Mouse (Mus musculus) liver, embryonic 16.5 days (tissue): ENCODE data around the gene 1810024B03Rik. TPM values are rescaled to one million over a fixed set of nuclear protein-coding genes. Genes with fewer than 3 reads are reported as not detected.
A peak's percentile ranks its signal among the peaks of the same experiment; 100 is the strongest.
"Not testable (repeated sequence)": the region's sequence is repeated elsewhere in the genome, so short reads cannot be mapped to it uniquely, and the experiment has no call there.

ENCODE experiments used
- ATAC-seq: fragments of 200-750 bp; cut with Nextera tagmentation; 2 replicates; pipeline ENCODE4 v1.8.0; 2017; ENCODE audit warnings: low read depth, mild to moderate bottlenecking, moderate number of reproducible peaks, moderate library complexity
- H3K27ac ChIP-seq: fragments of 300-500 bp; sonication (generic); 2 replicates; pipeline ENCODE4 v1.5.1; 2014; ENCODE audit warnings: mild to moderate bottlenecking, low read length
- H3K27me3 ChIP-seq: fragments of 300-500 bp; sonication (generic); 2 replicates; pipeline ENCODE4 v1.6.1; 2014; ENCODE audit warnings: low read depth, low read length, mixed read lengths; ENCODE audit not compliant: control insufficient read depth, insufficient read depth
- H3K36me3 ChIP-seq: fragments of 300-500 bp; sonication (generic); 2 replicates; pipeline ENCODE4 v1.6.1; 2014; ENCODE audit warnings: mild to moderate bottlenecking; ENCODE audit not compliant: control insufficient read depth, insufficient read depth
- H3K4me1 ChIP-seq: fragments of 300-500 bp; sonication (generic); 2 replicates; pipeline ENCODE4 v1.6.1; 2014; ENCODE audit warnings: low read depth, low read length, mixed read lengths; ENCODE audit not compliant: control insufficient read depth
- H3K4me2 ChIP-seq: fragments of 300-500 bp; sonication (generic); 2 replicates; pipeline ENCODE4 v1.6.1; 2014; ENCODE audit warnings: low read depth, low read length, mixed read lengths
- H3K4me3 ChIP-seq: fragments of 300-500 bp; sonication (generic); 2 replicates; pipeline ENCODE4 v1.5.1; 2014; ENCODE audit warnings: low read depth, mild to moderate bottlenecking, low read length
- H3K9ac ChIP-seq: fragments of 300-500 bp; sonication (generic); 2 replicates; pipeline ENCODE4 v1.6.1; 2014; ENCODE audit warnings: low read depth, low read length
- H3K9me3 ChIP-seq: fragments of 300-500 bp; sonication (generic); replicated peaks from 2 replicates; pipeline ENCODE4 v1.6.1; 2016; ENCODE audit warnings: low read length; ENCODE audit not compliant: control insufficient read depth
- WGBS: fragments of 180-500 bp; shearing (Covaris S2); extraction: QIAGEN DNeasy Blood & Tissue Kit; methylation state at CpG from one replicate; pipeline ENCODE4 v1.1.7; 2014; ENCODE audit not compliant: insufficient replicate concordance; 5-methylcytosine and 5-hydroxymethylcytosine counted together
- polyA plus RNA-seq: library from polyadenylated mRNA; unstranded; fragments of >200 nt; fragmentation: Nextera tagmentation; extraction: Ambion mirVana; gene quantifications from 2 replicates; pipeline ENCODE4 v1.2.1, GENCODE M21; 2015

1810024B03Rik gene
- polyA plus RNA-seq, 1 experiment from 2014 or later = 0.70 TPM

GRCm38 (mm10) chr2:127247592-127248333 lies 39.7 kb upstream of the 1810024B03Rik start, which contains the start of the genes Ciao1 and Tmem127:
Ciao1 (minus strand) TSS chr2:127247816.
Tmem127 (plus strand) TSS chr2:127247908.
- Histone ChIP-seq H3K27me3 (no peaks in the 10 kb centered on the region), H3K4me3 (peak within 1 kb of the TSS; percentile 96), H3K9me3 (no peaks in the 10 kb centered on the region), H3K4me2 (peak within 1 kb of the TSS; percentile 94), H3K36me3 (peaks cover 15% of the 10 kb centered on the region), H3K4me1 (peaks cover 35% of the 10 kb centered on the region), H3K27ac (peak within 1 kb of the TSS; percentile 88), H3K9ac (peak within 1 kb of the TSS; percentile 95)
- ATAC-seq = peak; percentile 98
- 0% methylated on average over 51 of the region's 53 CpGs for WGBS

GRCm38 (mm10) chr2:127240065-127240464 lies 32.0 kb upstream of the 1810024B03Rik start:
- Histone ChIP-seq H3K27me3 (no peaks in the 10 kb centered on the region), H3K9me3 (no peaks in the 10 kb centered on the region), H3K4me3 (no peak overlapping the region), H3K27ac (no peak overlapping the region), H3K4me1 (no peaks in the 10 kb centered on the region), H3K9ac (no peak overlapping the region), H3K4me2 (no peak overlapping the region), H3K36me3 (peaks cover 66% of the 10 kb centered on the region)
- no peak for ATAC-seq
- WGBS = 93% methylated on average over 2 of the region's 2 CpGs

- WGBS = 80% methylated on average over 11 of the region's 11 CpGs
- peaks cover 77% of the 10 kb centered on the region for H3K36me3 ChIP-seq
These were observed 30.0 kb upstream of the 1810024B03Rik start for GRCm38 (mm10) chr2:127237897-127238610.

GRCm38 (mm10) chr2:127225261-127225660 lies 17.2 kb upstream of the 1810024B03Rik start:
- Histone ChIP-seq H3K9ac (no peak overlapping the region), H3K4me3 (no peak overlapping the region), H3K4me2 (no peak overlapping the region), H3K36me3 (peaks cover 80% of the 10 kb centered on the region), H3K27me3 (no peaks in the 10 kb centered on the region), H3K4me1 (no peaks in the 10 kb centered on the region), H3K9me3 (peaks cover 3% of the 10 kb centered on the region; the same call in 1 of the 2 replicates), H3K27ac (no peak overlapping the region)
- WGBS = 98% methylated on average over 3 of the region's 3 CpGs
- no peak for ATAC-seq

More at GRCm38 (mm10) chr2:127237897-127238610, 30.0 kb upstream of the 1810024B03Rik start:
- Histone ChIP-seq H3K27me3 (no peaks in the 10 kb centered on the region), H3K4me2 (no peak overlapping the region), H3K4me1 (no peaks in the 10 kb centered on the region), H3K27ac (no peak overlapping the region), H3K9me3 (no peaks in the 10 kb centered on the region), H3K9ac (no peak overlapping the region), H3K4me3 (no peak overlapping the region)
- no peak for ATAC-seq

- Histone ChIP-seq H3K4me2 (no peak overlapping the region), H3K27ac (no peak overlapping the region), H3K4me1 (no peaks in the 10 kb centered on the region), H3K27me3 (no peaks in the 10 kb centered on the region), H3K4me3 (no peak overlapping the region), H3K9ac (no peak overlapping the region), H3K36me3 (peaks cover 60% of the 10 kb centered on the region), H3K9me3 (no peaks in the 10 kb centered on the region)
- no peak for ATAC-seq
- 87% methylated on average over 5 of the region's 5 CpGs for WGBS
These were observed 9.7 kb upstream of the 1810024B03Rik start for GRCm38 (mm10) chr2:127217746-127218145.

- 81% methylated on average over 11 of the region's 11 CpGs for WGBS
- Histone ChIP-seq H3K27me3 (no peaks in the 10 kb centered on the region), H3K9ac (no peak overlapping the region), H3K4me2 (no peak overlapping the region), H3K4me1 (peaks cover 14% of the 10 kb centered on the region), H3K27ac (no peak overlapping the region), H3K36me3 (peaks cover 32% of the 10 kb centered on the region), H3K9me3 (no peaks in the 10 kb centered on the region), H3K4me3 (no peak overlapping the region)
- no peak for ATAC-seq
These were observed 2.6 kb upstream of the 1810024B03Rik start for GRCm38 (mm10) chr2:127210701-127211100.

- Histone ChIP-seq H3K27ac (peak overlapping the region; percentile 84), H3K9me3 (no peaks in the 10 kb centered on the region), H3K36me3 (peaks cover 18% of the 10 kb centered on the region), H3K27me3 (no peaks in the 10 kb centered on the region), H3K4me2 (peak overlapping the region; percentile 85), H3K4me1 (peaks cover 14% of the 10 kb centered on the region), H3K4me3 (peak overlapping the region; percentile 90), H3K9ac (peak overlapping the region; percentile 90)
- no peak for ATAC-seq
- WGBS = under 1% methylated on average over 17 of the region's 17 CpGs
These were observed 331 bp upstream of the 1810024B03Rik start for GRCm38 (mm10) chr2:127208452-127208769.

- peaks cover 15% of the 10 kb centered on the region for H3K36me3 ChIP-seq
- WGBS = 77% methylated on average over 2 of the region's 2 CpGs
- H3K27me3 ChIP-seq = no peaks in the 10 kb centered on the region
- no peak overlapping the region for H3K27ac ChIP-seq
- H3K4me3 ChIP-seq = no peak overlapping the region
- H3K9me3 ChIP-seq = no peaks in the 10 kb centered on the region
- H3K4me1 ChIP-seq = peaks cover 14% of the 10 kb centered on the region
- no peak overlapping the region for H3K9ac ChIP-seq
- no peak for ATAC-seq
- H3K4me2 ChIP-seq = peak overlapping the region; percentile 85
These were observed 1.2 kb downstream of the 1810024B03Rik start for GRCm38 (mm10) chr2:127206916-127207315.

- H3K27ac ChIP-seq, H3K27me3 ChIP-seq, H3K36me3 ChIP-seq, ATAC-seq, H3K4me3 ChIP-seq, H3K9me3 ChIP-seq, H3K4me2 ChIP-seq, H3K9ac ChIP-seq: not testable (repeated sequence)
- WGBS = 82% methylated on average over 4 of the region's 4 CpGs
- H3K4me1 ChIP-seq = peaks cover 14% of the 10 kb centered on the region
These were observed 2.1 kb downstream of the 1810024B03Rik start for GRCm38 (mm10) chr2:127205936-127206335.
